Mouse (Mus musculus): ENCODE measurements around the gene Pnliprp2.
A peak's percentile ranks its signal among the peaks of the same experiment; 100 is the strongest.

Gene Pnliprp2

DNA sequence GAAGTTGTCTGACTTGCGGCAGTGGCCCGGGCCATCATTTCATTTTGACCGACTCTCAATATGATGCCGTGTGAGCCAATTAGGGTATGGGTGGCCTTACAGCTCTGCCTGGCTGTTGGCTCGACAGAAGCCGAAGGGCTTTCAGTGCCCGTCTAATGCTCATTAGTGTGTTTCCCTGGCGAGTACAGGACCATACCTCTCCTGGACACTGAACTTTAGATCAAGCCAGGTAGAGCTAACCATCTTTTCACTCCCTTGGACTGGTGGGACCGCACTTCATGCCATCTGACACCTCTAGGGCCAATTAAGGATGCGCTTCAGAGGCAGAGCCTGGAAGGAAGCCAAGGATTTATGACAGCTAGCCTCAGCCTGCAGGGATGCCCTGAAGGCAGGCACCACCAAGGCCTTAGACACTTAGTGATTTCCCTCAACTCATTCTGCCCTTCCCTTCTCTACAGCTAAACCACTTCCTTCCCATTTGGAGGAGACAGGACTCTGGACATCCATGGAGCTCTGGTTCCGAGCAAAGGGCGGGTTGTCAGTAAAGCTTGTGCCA, 35.7 kb downstream of the Pnliprp2 start:
- DNase-seq (ENCODE audit: low spot score) = no peak

GRCm38 (mm10) chr19:58805191-58805779, 45.8 kb downstream of the Pnliprp2 start:
- no peak for DNase-seq (ENCODE audit: low spot score)

DNA sequence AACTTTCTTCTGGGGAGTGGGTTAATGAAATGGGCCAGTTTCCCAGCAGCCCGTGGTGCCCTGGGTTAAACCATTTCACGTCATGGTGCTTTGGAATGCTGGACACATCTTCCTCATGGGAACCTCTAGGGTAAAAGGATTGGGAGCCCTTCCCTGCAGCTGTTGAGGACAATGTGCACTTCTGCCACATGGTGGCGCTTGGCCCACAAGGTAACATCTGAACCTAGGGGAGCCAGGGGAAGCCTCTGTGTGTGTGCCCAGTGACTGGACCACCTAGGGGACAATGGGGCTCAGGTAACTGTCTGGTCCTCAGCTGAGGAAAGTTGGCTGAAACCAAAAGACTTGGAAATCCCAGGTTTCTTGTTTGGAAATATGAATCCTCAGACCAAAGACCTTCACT, 46.8 kb downstream of the Pnliprp2 start:
- DNase-seq (ENCODE audit: low spot score) = peak; percentile 41

DNA sequence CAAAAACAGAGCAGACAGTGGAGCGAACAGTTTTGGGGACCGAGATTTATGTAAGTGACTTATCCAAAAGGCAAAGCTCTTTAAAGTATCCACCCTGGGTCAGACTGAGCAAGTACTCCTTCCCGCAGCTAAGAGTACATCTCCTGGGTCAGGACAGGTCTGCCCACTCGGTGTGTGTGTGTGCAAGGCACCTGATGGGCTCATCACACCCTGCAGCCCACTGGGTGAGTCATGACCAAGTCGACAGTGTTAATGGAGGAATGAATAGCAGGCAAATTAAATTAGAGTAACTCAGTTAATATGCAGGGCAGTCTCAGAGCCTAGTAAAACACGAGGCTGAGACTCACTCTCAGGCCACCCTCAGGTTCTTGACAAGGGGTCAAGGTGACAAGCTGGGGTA, 49.3 kb downstream of the Pnliprp2 start:
- DNase-seq (ENCODE audit: low spot score) = no peak

GRCm38 (mm10) chr19:58810536-58810935, 51.0 kb downstream of the Pnliprp2 start:
- DNase-seq (ENCODE audit: low spot score) = no peak

- no peak for DNase-seq (ENCODE audit: low spot score)
Observed at GRCm38 (mm10) chr19:58815179-58815922, 55.8 kb downstream of the Pnliprp2 start.

DNA sequence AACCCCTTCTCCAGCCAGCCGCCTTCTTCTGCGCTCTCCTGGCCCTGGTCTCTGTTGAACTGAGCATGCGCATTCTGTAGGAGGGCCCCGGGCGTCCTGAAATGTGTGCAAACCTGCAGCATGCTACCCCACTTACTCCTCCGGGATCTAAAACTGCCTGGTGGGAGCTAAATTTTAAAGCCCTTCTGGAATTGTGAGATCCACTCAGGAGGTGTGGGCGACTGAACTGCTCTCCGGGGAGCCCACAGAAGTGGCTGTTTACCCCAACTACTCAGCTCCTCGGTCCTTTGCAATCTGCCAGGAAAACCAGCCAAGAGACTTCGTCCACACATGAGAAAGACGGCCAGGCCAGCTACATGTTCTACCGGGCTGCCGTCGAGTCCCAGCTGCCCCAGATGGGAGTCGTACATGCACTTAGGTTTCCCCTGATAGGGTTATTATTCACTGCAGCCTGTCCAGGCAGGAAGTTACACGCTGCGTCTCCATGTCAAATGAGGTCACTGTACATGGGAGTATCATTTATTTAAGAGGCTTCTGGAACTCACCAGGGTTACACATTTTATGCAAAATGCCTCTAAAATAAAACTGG, 57.0 kb downstream of the Pnliprp2 start:
- no peak for DNase-seq (ENCODE audit: low spot score)

DNA sequence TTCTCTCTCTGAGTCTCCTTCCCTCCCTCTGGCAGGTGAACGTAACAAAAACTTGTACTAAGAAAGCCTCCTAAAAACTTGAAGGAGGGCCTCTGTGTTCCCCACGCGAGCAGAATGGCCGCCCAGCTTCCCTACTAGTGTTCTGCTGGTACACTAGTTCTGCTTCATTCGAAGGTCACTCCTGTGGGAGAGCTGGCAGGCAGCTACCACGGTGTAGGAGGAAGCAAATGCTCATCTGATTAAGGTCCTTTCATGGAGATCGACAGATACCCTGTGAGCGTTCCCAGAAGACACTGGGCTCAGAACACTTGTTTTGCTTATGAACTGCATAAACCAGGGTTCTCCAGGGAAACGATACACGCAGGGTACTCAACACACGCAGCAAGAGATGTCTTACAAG, 57.9 kb downstream of the Pnliprp2 start:
- DNase-seq (ENCODE audit: low spot score) = no peak

DNA sequence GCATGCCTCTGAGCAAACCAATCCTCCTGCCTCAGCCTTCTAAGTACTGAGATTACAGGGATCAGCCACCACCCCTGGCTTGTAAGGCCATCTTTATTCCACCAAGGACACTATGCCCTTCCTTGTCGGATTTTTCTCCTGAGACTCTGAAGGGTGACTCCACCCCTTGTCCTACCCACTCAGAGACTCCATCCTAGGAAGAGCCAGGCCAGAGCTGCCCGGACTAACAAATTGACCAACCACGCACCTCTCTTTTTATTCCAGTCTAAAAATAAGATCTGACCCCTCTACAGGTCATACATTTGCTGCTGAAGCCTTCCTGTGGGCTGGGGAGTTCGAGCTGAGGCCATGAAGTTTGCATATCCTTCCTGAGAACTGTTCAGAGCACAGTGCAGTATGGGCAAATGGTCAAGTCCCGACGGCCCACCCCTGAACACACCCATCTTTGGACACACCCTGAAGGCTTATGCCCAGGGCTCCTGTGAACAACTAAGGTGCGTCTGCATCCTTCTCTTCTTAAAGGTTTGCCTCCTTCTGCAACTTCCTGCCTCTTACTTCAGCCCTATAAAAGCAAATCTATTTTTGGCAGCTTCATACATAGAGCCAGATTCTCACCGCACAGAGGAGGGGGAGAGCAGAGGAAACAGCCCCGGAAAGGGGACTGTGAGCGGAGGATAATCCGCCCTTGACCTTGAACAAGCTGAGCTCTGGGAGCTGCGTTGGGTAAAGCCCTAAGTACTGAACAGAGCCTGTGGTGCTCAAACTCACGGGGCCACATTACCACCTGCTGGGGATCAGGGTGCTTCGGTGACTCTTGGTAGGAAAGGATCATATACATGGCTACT, 59.3 kb downstream of the Pnliprp2 start:
- no peak for DNase-seq (ENCODE audit: low spot score)

DNA sequence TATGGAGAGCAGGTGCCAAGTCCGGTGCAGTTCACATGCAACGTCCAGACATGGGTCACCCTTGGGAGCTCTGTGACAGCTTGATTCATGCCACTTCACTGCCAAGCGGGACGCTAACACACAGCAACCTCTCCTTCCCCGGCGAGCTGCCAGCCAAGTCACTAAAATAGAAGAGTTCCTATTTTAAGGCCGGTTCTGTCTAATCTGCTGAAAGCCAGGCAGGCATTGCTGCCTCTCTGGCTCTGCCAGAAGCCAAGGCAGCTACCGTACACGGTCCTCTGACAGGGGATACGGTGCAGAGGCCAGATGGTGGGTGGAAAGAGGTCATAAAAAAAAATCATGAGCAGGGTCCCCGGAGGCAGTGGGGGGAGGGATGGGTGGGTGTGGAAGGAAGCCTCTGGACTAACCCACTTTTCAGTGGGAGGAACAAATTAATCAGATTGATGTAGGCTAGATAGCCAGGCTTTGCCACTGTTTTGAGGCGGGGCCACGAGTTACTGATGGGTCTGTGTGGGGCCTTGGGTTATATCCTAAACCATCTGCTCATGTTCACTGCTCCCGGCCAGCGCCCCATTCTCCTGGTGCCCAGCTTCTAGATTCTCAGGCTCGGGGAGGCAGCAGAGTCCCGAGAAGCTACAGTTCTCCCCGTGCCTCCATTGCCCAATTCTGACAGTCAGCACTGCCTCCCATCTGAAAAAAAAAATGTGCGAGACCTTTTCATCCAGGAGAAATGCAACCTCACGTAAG, 63.1 kb downstream of the Pnliprp2 start:
- no peak for DNase-seq (ENCODE audit: low spot score)

GRCm38 (mm10) chr19:58823301-58823700, 63.8 kb downstream of the Pnliprp2 start:
- no peak for DNase-seq (ENCODE audit: low spot score)

DNA sequence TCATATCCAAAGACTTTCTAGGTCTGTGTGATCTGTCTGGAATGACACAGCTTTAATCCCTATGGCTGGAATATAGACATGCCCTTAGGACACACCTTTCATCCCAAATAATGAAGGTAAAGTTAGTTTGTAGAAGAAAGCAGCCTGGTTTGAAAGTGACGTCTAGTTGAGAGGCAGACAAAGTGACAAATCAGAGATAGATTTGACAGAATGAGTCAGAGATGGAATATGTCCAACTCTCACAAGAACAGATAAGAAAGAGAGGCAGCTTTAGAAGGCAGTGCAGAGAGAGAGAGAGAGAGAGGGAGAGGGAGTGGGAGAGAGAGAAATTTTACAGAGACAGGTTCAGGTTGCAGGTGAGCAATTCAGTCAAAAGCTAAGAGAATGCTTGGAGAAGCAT, 64.8 kb downstream of the Pnliprp2 start:
- DNase-seq (ENCODE audit: low spot score) = no peak
